Mouse (Mus musculus) liver, postnatal 0 days (tissue): ENCODE data around the gene Ddx55. TPM values are rescaled to one million over a fixed set of nuclear protein-coding genes. Genes with fewer than 3 reads are reported as not detected.

Experiments used
- ATAC-seq: fragments of 200-750 bp; cut with Nextera tagmentation; 2 replicates; pipeline ENCODE4 v1.8.0; 2017; ENCODE audit warnings: mild to moderate bottlenecking, moderate library complexity
- DNase-seq: peaks from one replicate; pipeline ENCODE4 v3.0.0-alpha.2; 2016
- H3K27ac ChIP-seq: fragments of 300-500 bp; sonication (generic); 2 replicates; pipeline ENCODE4 v1.5.1; 2014; ENCODE audit warnings: antibody characterized with exemption, moderate library complexity, mild to moderate bottlenecking, low read depth
- H3K27me3 ChIP-seq: fragments of 300-500 bp; sonication (generic); 2 replicates; pipeline ENCODE4 v1.6.1; 2014; ENCODE audit warnings: low read length, control low read depth, mixed read lengths; ENCODE audit not compliant: insufficient read depth
- H3K36me3 ChIP-seq: fragments of 300-500 bp; sonication (generic); replicated peaks from 2 replicates; pipeline ENCODE4 v1.6.1; 2014; ENCODE audit warnings: mild to moderate bottlenecking, control low read depth, low read length, moderate library complexity, mixed read lengths; ENCODE audit not compliant: insufficient read depth
- H3K4me1 ChIP-seq: fragments of 300-500 bp; sonication (generic); 2 replicates; pipeline ENCODE4 v1.6.1; 2014; ENCODE audit warnings: antibody characterized with exemption, mild to moderate bottlenecking, control low read depth; ENCODE audit not compliant: insufficient read depth
- H3K4me2 ChIP-seq: fragments of 300-500 bp; sonication (generic); 2 replicates; pipeline ENCODE4 v1.6.1; 2014; ENCODE audit warnings: low read depth, mild to moderate bottlenecking, low read length, moderate library complexity, mixed read lengths
- H3K4me3 ChIP-seq: fragments of 300-500 bp; sonication (generic); 2 replicates; pipeline ENCODE4 v1.5.1; 2014; ENCODE audit warnings: low read depth, low read length
- H3K9ac ChIP-seq: fragments of 300-500 bp; sonication (generic); replicated peaks from 2 replicates; pipeline ENCODE4 v1.6.1; 2014; ENCODE audit warnings: mild to moderate bottlenecking, moderate library complexity
- H3K9me3 ChIP-seq: fragments of 300-500 bp; sonication (generic); 2 replicates; pipeline ENCODE4 v1.6.1; 2016; ENCODE audit warnings: mild to moderate bottlenecking, control low read depth, low read length, mixed read lengths
- CTCF ChIP-seq: sonication (generic); IDR thresholded peaks from 2 replicates; pipeline ENCODE4 v1.5.1; 2016; ENCODE audit warnings: antibody characterized with exemption, low read depth
- EP300 ChIP-seq: IDR thresholded peaks from 2 replicates; pipeline ENCODE4 v1.6.1; 2016; ENCODE audit warnings: antibody characterized with exemption, low read depth, mild to moderate bottlenecking
- WGBS: fragments of 180-500 bp; shearing (Covaris S2); extraction: QIAGEN DNeasy Blood & Tissue Kit; methylation state at CpG from one replicate; pipeline ENCODE4 v1.1.7; 2014; ENCODE audit not compliant: insufficient replicate concordance; 5-methylcytosine and 5-hydroxymethylcytosine counted together
- polyA plus RNA-seq: library from polyadenylated mRNA; unstranded; fragments of >200 nt; fragmentation: Nextera tagmentation; extraction: Ambion mirVana; gene quantifications from 2 replicates; pipeline ENCODE4 v1.2.1, GENCODE M21; 2015

Gene Ddx55
- polyA plus RNA-seq, 1 experiment from 2014 or later = 3.7 TPM

GRCm38 (mm10) chr5:124528351-124528750, 24.3 kb upstream of the Ddx55 start:
- 81% methylated on average over 4 of the region's 4 CpGs for WGBS

GRCm38 (mm10) chr5:124528791-124529190, 23.9 kb upstream of the Ddx55 start:
- Histone ChIP-seq H3K9ac (no peak overlapping the region; the same call in 1 of the 2 replicates), H3K4me3 (no peak overlapping the region), H3K27me3 (peaks cover 30% of the 10 kb centered on the region), H3K36me3 (no peaks in the 10 kb centered on the region), H3K27ac (peak overlapping the region; percentile 16; the same call in 1 of the 2 replicates), H3K4me1 (peaks cover 22% of the 10 kb centered on the region), H3K9me3 (no peaks in the 10 kb centered on the region), H3K4me2 (peak overlapping the region; percentile 38)
- no peak for DNase-seq
- WGBS = 54% methylated on average over 9 of the region's 9 CpGs
- no peak for TF ChIP-seq CTCF
- no peak for TF ChIP-seq EP300
- ATAC-seq = no peak

More at GRCm38 (mm10) chr5:124528351-124528750, 24.3 kb upstream of the Ddx55 start:
- Histone ChIP-seq H3K4me2 (0 out of 2 replicates have a peak overlapping the region, but pooled peaks have one; percentile 38), H3K27me3 (peaks cover 30% of the 10 kb centered on the region), H3K36me3 (no peaks in the 10 kb centered on the region), H3K4me1 (peaks cover 22% of the 10 kb centered on the region), H3K4me3 (no peak overlapping the region), H3K9ac (no peak overlapping the region), H3K9me3 (no peaks in the 10 kb centered on the region), H3K27ac (no peak overlapping the region)
- DNase-seq (no peak), ATAC-seq (no peak)
- TF ChIP-seq CTCF = no peak

- WGBS = 43% methylated on average over 8 of the region's 8 CpGs
- Histone ChIP-seq H3K4me1 (peaks cover 22% of the 10 kb centered on the region), H3K36me3 (no peaks in the 10 kb centered on the region), H3K9ac (no peak overlapping the region; the same call in 1 of the 2 replicates), H3K4me2 (peak overlapping the region; percentile 38), H3K27ac (peak overlapping the region; percentile 16; the same call in 1 of the 2 replicates), H3K27me3 (peaks cover 30% of the 10 kb centered on the region), H3K9me3 (no peaks in the 10 kb centered on the region), H3K4me3 (no peak overlapping the region)
- ATAC-seq (no peak), DNase-seq (no peak)
- TF ChIP-seq EP300 (no peak), CTCF (no peak)
Measured at GRCm38 (mm10) chr5:124529191-124529651, 23.4 kb upstream of the Ddx55 start.

GRCm38 (mm10) chr5:124529697-124530096, 23.0 kb upstream of the Ddx55 start:
- peak overlapping the region; percentile 83 for H3K4me2 ChIP-seq
- peaks cover 22% of the 10 kb centered on the region for H3K4me1 ChIP-seq
- H3K27ac ChIP-seq = peak overlapping the region; percentile 16; the same call in 1 of the 2 replicates
- H3K9ac ChIP-seq = no peak overlapping the region
- ATAC-seq (no peak), DNase-seq (no peak)
- 26% methylated on average over 8 of the region's 8 CpGs for WGBS
- H3K4me3 ChIP-seq = peak overlapping the region; percentile 70; the same call in 1 of the 2 replicates
- no peaks in the 10 kb centered on the region for H3K9me3 ChIP-seq
- peaks cover 30% of the 10 kb centered on the region for H3K27me3 ChIP-seq
- TF ChIP-seq EP300 (no peak), CTCF (no peak)
- no peaks in the 10 kb centered on the region for H3K36me3 ChIP-seq

GRCm38 (mm10) chr5:124530655-124531582, 21.7 kb upstream of the Ddx55 start, which contains the start of gene Rilpl1:
Gene Rilpl1 (minus strand): TSS chr5:124531391.
- H3K4me2 ChIP-seq = peak within 1 kb of the TSS; percentile 83
- DNase-seq = peak; percentile 55

GRCm38 (mm10) chr5:124531583-124531930, 21.1 kb upstream of the Ddx55 start:
- TF ChIP-seq CTCF = no peak
- no peak for TF ChIP-seq EP300
- H3K9me3 ChIP-seq = no peaks in the 10 kb centered on the region
- peak overlapping the region; percentile 65 for H3K9ac ChIP-seq
- H3K4me2 ChIP-seq = peak overlapping the region; percentile 83
- H3K4me1 ChIP-seq = peaks cover 23% of the 10 kb centered on the region
- peak overlapping the region; percentile 70 for H3K4me3 ChIP-seq
- 18% methylated on average over 14 of the region's 14 CpGs for WGBS
- H3K27ac ChIP-seq = peak overlapping the region; percentile 68
- ATAC-seq = no peak
- DNase-seq = no peak
- H3K27me3 ChIP-seq = peaks cover 30% of the 10 kb centered on the region
- no peaks in the 10 kb centered on the region for H3K36me3 ChIP-seq

More at GRCm38 (mm10) chr5:124530655-124531582, 21.7 kb upstream of the Ddx55 start, which contains the start of gene Rilpl1:
- ATAC-seq = peak; percentile 56
- H3K9ac ChIP-seq = peak within 1 kb of the TSS; percentile 65
- peak within 1 kb of the TSS; percentile 70 for H3K4me3 ChIP-seq
- peaks cover 30% of the 10 kb centered on the region for H3K27me3 ChIP-seq
- H3K27ac ChIP-seq = peak within 1 kb of the TSS; percentile 68
- TF ChIP-seq CTCF = no peak
- no peak for TF ChIP-seq EP300
- H3K36me3 ChIP-seq = no peaks in the 10 kb centered on the region
- 3% methylated on average over 82 of the region's 96 CpGs for WGBS
- no peaks in the 10 kb centered on the region for H3K9me3 ChIP-seq
- peaks cover 22% of the 10 kb centered on the region for H3K4me1 ChIP-seq
